Comparison of ENCODE assay signal across 10 mouse cellular contexts in genomic region chr7:6731373-6731772, GRCm38 (mm10). TPM values are rescaled to one million over a fixed set of nuclear protein-coding genes. Genes with fewer than 3 reads are reported as not detected.
DNase-seq lines count a peak whose midpoint lies in the region; ATAC-seq and TF ChIP-seq lines count a peak whose summit lies in the region.
"Had no signal": no experiment of that assay in that cellular context is flagged by ENCODE, and none has a peak within 500 bp of the region (broad histone marks: within the 10 kb centered on the region; RNA-seq: fewer than 3 reads in every experiment).

No protein-coding gene starts in this region.

- H3K27ac ChIP-seq in heart, embryonic 16.5 days (ENCODE audit: low read length) = no peak overlapping the region
- peak overlapping the region; percentile 89 for H3K27ac ChIP-seq in embryonic facial prominence, embryonic 14.5 days (replicated peaks; ENCODE audit: low read depth, low read length)
- no peak overlapping the region for H3K27ac ChIP-seq in hindbrain, postnatal 0 days
- 0 out of 2 replicates have a peak overlapping the region, but pooled peaks have one; percentile 43 for H3K27ac ChIP-seq in midbrain, embryonic 14.5 days (replicated peaks; ENCODE audit: low read depth, low read length)

- peak overlapping the region; percentile 65 for H3K9ac ChIP-seq in heart, embryonic 16.5 days (ENCODE audit: low read length)
- peak overlapping the region; percentile 58 for H3K9ac ChIP-seq in embryonic facial prominence, embryonic 14.5 days (ENCODE audit: low read depth, low read length)
- peak overlapping the region; percentile 76; the same call in 1 of the 2 replicates for H3K9ac ChIP-seq in hindbrain, postnatal 0 days (replicated peaks; ENCODE audit: low read length)
- peak overlapping the region; percentile 53 for H3K9ac ChIP-seq in midbrain, embryonic 14.5 days (replicated peaks; ENCODE audit: low read length)

- ATAC-seq in heart, embryonic 16.5 days (replicated peaks; ENCODE audit: extremely low read depth, insufficient read depth, low FRiP score) = no peak
- no peak for ATAC-seq in embryonic facial prominence, embryonic 14.5 days (ENCODE audit: low read depth)
- ATAC-seq in hindbrain, postnatal 0 days = no peak
- ATAC-seq in midbrain, embryonic 14.5 days (ENCODE audit: low FRiP score, low TSS enrichment) = no peak

- no peaks in the 10 kb centered on the region for H3K4me1 ChIP-seq in heart, embryonic 16.5 days (ENCODE audit: control insufficient read depth, insufficient read depth, low read length)
- no peaks in the 10 kb centered on the region for H3K4me1 ChIP-seq in embryonic facial prominence, embryonic 14.5 days (ENCODE audit: control insufficient read depth, insufficient read depth, low read length)
- no peaks in the 10 kb centered on the region for H3K4me1 ChIP-seq in hindbrain, postnatal 0 days (ENCODE audit: insufficient read depth, low read length)
- H3K4me1 ChIP-seq in midbrain, embryonic 14.5 days (ENCODE audit: control insufficient read depth, insufficient read depth, low read length) = no peaks in the 10 kb centered on the region

- no peaks in the 10 kb centered on the region for H3K27me3 ChIP-seq in heart, embryonic 16.5 days (ENCODE audit: control insufficient read depth, insufficient read depth, low read length)
- H3K27me3 ChIP-seq in embryonic facial prominence, embryonic 14.5 days (replicated peaks; ENCODE audit: control insufficient read depth, insufficient read depth, low read length) = no peaks in the 10 kb centered on the region
- H3K27me3 ChIP-seq in hindbrain, postnatal 0 days (ENCODE audit: insufficient read depth, low read length) = no peaks in the 10 kb centered on the region
- no peaks in the 10 kb centered on the region for H3K27me3 ChIP-seq in midbrain, embryonic 14.5 days (ENCODE audit: control insufficient read depth, insufficient read depth, low read length)

- H3K9me3 ChIP-seq in heart, embryonic 16.5 days (replicated peaks; ENCODE audit: control insufficient read depth, low read length) = peaks cover 28% of the 10 kb centered on the region
- H3K9me3 ChIP-seq in embryonic facial prominence, embryonic 14.5 days (ENCODE audit: control insufficient read depth, low read length) = peaks cover 44% of the 10 kb centered on the region
- H3K9me3 ChIP-seq in hindbrain, postnatal 0 days (ENCODE audit: low read length) = 0 out of 2 replicates have a peak, but pooled peaks cover 5% of the 10 kb centered on the region
- H3K9me3 ChIP-seq in midbrain, embryonic 14.5 days (ENCODE audit: control insufficient read depth, low read length) = peaks cover 30% of the 10 kb centered on the region

- WGBS in heart, embryonic 16.5 days = 46% methylated on average over 3 of the region's 3 CpGs
- 48% methylated on average over 3 of the region's 3 CpGs for WGBS in embryonic facial prominence, embryonic 14.5 days
- WGBS in hindbrain, postnatal 0 days = 54% methylated on average over 3 of the region's 3 CpGs
- WGBS in midbrain, embryonic 14.5 days = 47% methylated on average over 3 of the region's 3 CpGs

- H3K4me2 ChIP-seq in heart, embryonic 16.5 days (ENCODE audit: low read depth, low read length) = peak overlapping the region; percentile 61
- H3K4me2 ChIP-seq in embryonic facial prominence, embryonic 14.5 days (ENCODE audit: low read depth, low read length) = peak overlapping the region; percentile 56
- H3K4me2 ChIP-seq in hindbrain, postnatal 0 days (ENCODE audit: low read depth, low read length) = peak overlapping the region; percentile 53
- H3K4me2 ChIP-seq in midbrain, embryonic 14.5 days (ENCODE audit: low read length) = peak overlapping the region; percentile 56

- peak overlapping the region; percentile 74 for H3K4me3 ChIP-seq in heart, embryonic 16.5 days (ENCODE audit: low read length)
- H3K4me3 ChIP-seq in embryonic facial prominence, embryonic 14.5 days (ENCODE audit: low read depth, low read length) = peak overlapping the region; percentile 63
- peak overlapping the region; percentile 60 for H3K4me3 ChIP-seq in hindbrain, postnatal 0 days (ENCODE audit: low read length)
- peak overlapping the region; percentile 56 for H3K4me3 ChIP-seq in midbrain, embryonic 14.5 days (replicated peaks; ENCODE audit: low read depth, low read length)

- DNase-seq in heart, postnatal 14 days = no peak
- DNase-seq in embryonic facial prominence, embryonic 14.5 days (ENCODE audit: low spot score) = no peak
- DNase-seq in hindbrain, postnatal 0 days (ENCODE audit: low spot score) = no peak
- DNase-seq in midbrain, embryonic 14.5 days = no peak
- DNase-seq in cerebellum, postnatal 4 days (ENCODE audit: low spot score in 2 of 2) = no peak
- no peak for DNase-seq in right cerebral cortex, adult 2 months (ENCODE audit: low spot score in 2 of 2)
- DNase-seq in ovary, postnatal 10 days (ENCODE audit: low spot score) = no peak
- DNase-seq: adrenal gland, postnatal 36 days had no signal

- intact Hi-C loops in heart, postnatal 14 days (cut with DNase I) = loop anchor here (5.0 kb wide), 2 partner anchors 61 to 186 kb away; no protein-coding TSS in a partner anchor

- no peak for TF ChIP-seq CTCF in hindbrain, postnatal 0 days (IDR thresholded peaks at IDR 0.05; ENCODE audit: low read depth)

- H3K36me3 ChIP-seq in heart, embryonic 16.5 days (ENCODE audit: control insufficient read depth, insufficient read depth) = no peaks in the 10 kb centered on the region
- peaks cover under 1% of the 10 kb centered on the region; the same call in 1 of the 2 replicates for H3K36me3 ChIP-seq in embryonic facial prominence, embryonic 14.5 days (ENCODE audit: control insufficient read depth, insufficient read depth, low read length)
- no peaks in the 10 kb centered on the region for H3K36me3 ChIP-seq in hindbrain, postnatal 0 days (ENCODE audit: insufficient read depth, low read length)
- no peaks in the 10 kb centered on the region for H3K36me3 ChIP-seq in midbrain, embryonic 14.5 days (ENCODE audit: control insufficient read depth, insufficient read depth, low read length)

RNA-seq across cellular contexts. Expression of gene Usp29, which starts 1.0 kb away (rescaled TPM):
- polyA plus RNA-seq in heart, embryonic 16.5 days (2015; fragmentation: Nextera tagmentation; extraction: Ambion mirVana) = 5.9 and 6.1 TPM in 2 replicates
- total RNA-seq in heart, postnatal 14 days (2021) = under 1 TPM; 0.22 to 0.57 TPM
- 12.2 and 12.7 TPM in 2 replicates for polyA plus RNA-seq in embryonic facial prominence, embryonic 14.5 days (2014; fragmentation: Nextera tagmentation; extraction: Ambion mirVana)
- 67.4 and 69.2 TPM in 2 replicates for total RNA-seq in hindbrain, postnatal 0 days (2014; rRNA removed)
- polyA plus RNA-seq in hindbrain, postnatal 0 days (2015; fragmentation: Nextera tagmentation; extraction: Ambion mirVana) = 30.4 and 32.1 TPM in 2 replicates
- 31.6 and 35.0 TPM in 2 replicates for polyA plus RNA-seq in midbrain, embryonic 14.5 days (2014; fragmentation: Nextera tagmentation; extraction: Ambion mirVana)
- total RNA-seq: megakaryocyte, adult 5-6 weeks had no signal

RNA-seq across cellular contexts. Expression of gene Peg3, which starts 1.1 kb away (rescaled TPM):
- 86.6 and 88.1 TPM in 2 replicates for polyA plus RNA-seq in heart, embryonic 16.5 days (2015; fragmentation: Nextera tagmentation; extraction: Ambion mirVana)
- total RNA-seq in heart, postnatal 14 days (2021) = 10 to 100 TPM; 32.4 to 35.5 TPM
- polyA plus RNA-seq in embryonic facial prominence, embryonic 14.5 days (2014; fragmentation: Nextera tagmentation; extraction: Ambion mirVana) = 356 and 388 TPM in 2 replicates
- 122 and 132 TPM in 2 replicates for total RNA-seq in hindbrain, postnatal 0 days (2014; rRNA removed)
- polyA plus RNA-seq in hindbrain, postnatal 0 days (2015; fragmentation: Nextera tagmentation; extraction: Ambion mirVana) = 67.6 and 75.5 TPM in 2 replicates
- 74.3 and 99.0 TPM in 2 replicates for polyA plus RNA-seq in midbrain, embryonic 14.5 days (2014; fragmentation: Nextera tagmentation; extraction: Ambion mirVana)

RNA-seq across cellular contexts. Expression of gene Zim1, which starts 35.1 kb away (rescaled TPM):
- 6.6 and 11.6 TPM in 2 replicates for polyA plus RNA-seq in heart, embryonic 16.5 days (2015; fragmentation: Nextera tagmentation; extraction: Ambion mirVana)
- 1 to 10 TPM; 4.9 to 5.8 TPM for total RNA-seq in heart, postnatal 14 days (2021)
- polyA plus RNA-seq in embryonic facial prominence, embryonic 14.5 days (2014; fragmentation: Nextera tagmentation; extraction: Ambion mirVana) = 24.4 and 34.6 TPM in 2 replicates
- 26.2 and 30.8 TPM in 2 replicates for total RNA-seq in hindbrain, postnatal 0 days (2014; rRNA removed)
- 4.2 and 6.3 TPM in 2 replicates for polyA plus RNA-seq in hindbrain, postnatal 0 days (2015; fragmentation: Nextera tagmentation; extraction: Ambion mirVana)
- 4.3 and 10.4 TPM in 2 replicates for polyA plus RNA-seq in midbrain, embryonic 14.5 days (2014; fragmentation: Nextera tagmentation; extraction: Ambion mirVana)
- total RNA-seq: megakaryocyte, adult 5-6 weeks had no signal

Comparison
In these comparisons a context has a peak if more than half of its experiments do, and no peak if none do; other contexts are left out.
1. H3K27ac ChIP-seq: peak in embryonic facial prominence, embryonic 14.5 days (single experiment) and midbrain, embryonic 14.5 days (single experiment); none in heart, embryonic 16.5 days (single experiment) and hindbrain, postnatal 0 days (single experiment).
2. Peak in every context shown above with its lines, with median percentiles within 50 percentile points of each other: H3K4me2 ChIP-seq, H3K4me3 ChIP-seq and H3K9ac ChIP-seq.